Mouse (Mus musculus): ENCODE results near the gene Hist1h2bg. TPM values are rescaled to one million over a fixed set of nuclear protein-coding genes. Genes with fewer than 3 reads are reported as not detected.

Gene Hist1h2bg
- polyA plus RNA-seq, 1 experiment = 18.7 TPM

DNA sequence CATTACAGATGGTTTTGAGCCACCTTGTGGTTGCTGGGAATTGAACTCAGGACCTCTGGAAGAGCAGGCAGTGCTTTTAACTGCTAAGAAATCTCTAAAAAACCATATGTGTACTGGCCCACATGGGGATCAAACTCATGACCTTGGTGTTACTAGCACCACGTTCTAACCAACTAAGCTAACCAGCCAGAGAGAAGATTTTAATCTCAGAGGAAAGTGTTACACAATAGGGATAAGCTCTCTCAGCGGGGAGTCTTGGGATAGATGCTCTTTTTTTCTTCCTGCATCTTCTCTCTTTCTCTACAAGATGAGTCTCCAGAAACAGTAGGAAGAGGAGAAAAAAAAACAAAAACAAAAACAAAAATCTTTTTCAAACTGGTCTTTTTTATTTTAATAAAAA is 39.2 kb downstream of the Hist1h2bg start:
- peaks cover 55% of the 10 kb centered on the region for H3K36me3 ChIP-seq (ENCODE audit: control insufficient read depth)
- H3K4me1 ChIP-seq (ENCODE audit: control insufficient read depth) = peaks cover 36% of the 10 kb centered on the region
- H3K27me3 ChIP-seq (ENCODE audit: control insufficient read depth) = no peaks in the 10 kb centered on the region
- no peak overlapping the region for H3K4me3 ChIP-seq (replicated peaks)
- TF ChIP-seq GATA1 (IDR thresholded peaks at IDR 0.05; ENCODE audit: low read length) = no peak
- no peak for TF ChIP-seq TAL1 (IDR thresholded peaks at IDR 0.05; ENCODE audit: low read length)
- no peaks in the 10 kb centered on the region for H3K9me3 ChIP-seq (ENCODE audit: control insufficient read depth, low read length)

DNA sequence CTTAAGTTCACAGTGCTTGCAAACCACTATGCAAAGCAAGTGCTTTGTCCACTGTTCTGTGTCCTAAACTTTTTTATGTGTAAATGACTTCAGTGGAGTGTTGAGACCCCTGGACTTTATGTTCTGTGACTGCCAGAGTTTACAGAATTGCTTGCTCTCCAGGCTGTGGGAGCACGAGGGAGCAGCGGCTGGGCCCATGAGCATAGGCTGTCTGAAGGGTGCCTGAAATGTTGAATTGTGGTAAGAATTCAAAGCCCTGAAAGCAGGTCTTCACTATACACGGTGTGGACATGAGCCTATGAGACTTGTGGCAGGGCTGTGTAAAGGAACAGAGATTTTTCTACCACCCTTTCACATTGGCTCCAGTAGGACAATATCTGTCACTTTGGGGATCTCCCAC is 40.4 kb downstream of the Hist1h2bg start:
- Histone ChIP-seq H3K4me3 (replicated peaks) (no peak overlapping the region), H3K27me3 (ENCODE audit: control insufficient read depth) (no peaks in the 10 kb centered on the region), H3K4me1 (ENCODE audit: control insufficient read depth) (peaks cover 34% of the 10 kb centered on the region), H3K9me3 (ENCODE audit: control insufficient read depth, low read length) (no peaks in the 10 kb centered on the region), H3K36me3 (ENCODE audit: control insufficient read depth) (peaks cover 53% of the 10 kb centered on the region)
- TF ChIP-seq TAL1 (IDR thresholded peaks at IDR 0.05; ENCODE audit: low read length) = no peak
- no peak for TF ChIP-seq GATA1 (IDR thresholded peaks at IDR 0.05; ENCODE audit: low read length)

DNA sequence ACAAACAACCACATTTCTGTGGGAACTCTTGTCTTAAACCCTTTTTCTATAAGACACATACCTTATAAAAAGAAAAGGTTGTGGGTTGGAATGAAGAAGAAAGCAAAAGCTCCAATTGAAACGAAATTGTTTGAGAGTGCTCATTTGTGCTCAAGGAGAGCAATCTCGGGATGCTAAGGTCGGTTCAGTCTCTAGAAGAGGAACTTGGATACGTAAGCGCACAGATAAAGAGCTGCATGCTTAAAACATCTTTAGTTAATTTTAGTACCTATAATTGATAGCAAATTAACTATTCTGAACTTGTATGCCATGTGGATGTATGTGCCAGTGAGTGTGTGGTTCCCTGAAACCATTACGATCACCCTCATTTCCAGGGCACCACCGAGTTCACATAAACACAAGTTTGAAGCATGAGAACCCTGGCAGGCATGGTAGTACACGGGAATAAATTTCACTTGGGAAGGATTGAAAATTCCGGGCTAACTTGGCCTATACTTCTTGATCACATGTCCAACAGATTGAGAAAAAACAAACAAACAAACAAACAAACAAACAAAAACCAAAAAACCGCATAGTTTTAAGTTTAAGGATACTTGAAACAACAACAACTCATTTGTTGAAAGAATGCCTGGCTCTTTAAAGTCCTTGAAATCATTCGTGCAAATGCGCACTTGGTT is 49.0 kb downstream of the Hist1h2bg start:
- Histone ChIP-seq H3K4me1 (ENCODE audit: control insufficient read depth) (peaks cover 48% of the 10 kb centered on the region), H3K27me3 (ENCODE audit: control insufficient read depth) (peaks cover 9% of the 10 kb centered on the region), H3K36me3 (ENCODE audit: control insufficient read depth) (peaks cover 15% of the 10 kb centered on the region), H3K9me3 (ENCODE audit: control insufficient read depth, low read length) (no peaks in the 10 kb centered on the region), H3K4me3 (replicated peaks) (peak overlapping the region; percentile 65)
- no peak for TF ChIP-seq TAL1 (IDR thresholded peaks at IDR 0.05; ENCODE audit: low read length)
- TF ChIP-seq GATA1 (IDR thresholded peaks at IDR 0.05; ENCODE audit: low read length) = no peak

DNA sequence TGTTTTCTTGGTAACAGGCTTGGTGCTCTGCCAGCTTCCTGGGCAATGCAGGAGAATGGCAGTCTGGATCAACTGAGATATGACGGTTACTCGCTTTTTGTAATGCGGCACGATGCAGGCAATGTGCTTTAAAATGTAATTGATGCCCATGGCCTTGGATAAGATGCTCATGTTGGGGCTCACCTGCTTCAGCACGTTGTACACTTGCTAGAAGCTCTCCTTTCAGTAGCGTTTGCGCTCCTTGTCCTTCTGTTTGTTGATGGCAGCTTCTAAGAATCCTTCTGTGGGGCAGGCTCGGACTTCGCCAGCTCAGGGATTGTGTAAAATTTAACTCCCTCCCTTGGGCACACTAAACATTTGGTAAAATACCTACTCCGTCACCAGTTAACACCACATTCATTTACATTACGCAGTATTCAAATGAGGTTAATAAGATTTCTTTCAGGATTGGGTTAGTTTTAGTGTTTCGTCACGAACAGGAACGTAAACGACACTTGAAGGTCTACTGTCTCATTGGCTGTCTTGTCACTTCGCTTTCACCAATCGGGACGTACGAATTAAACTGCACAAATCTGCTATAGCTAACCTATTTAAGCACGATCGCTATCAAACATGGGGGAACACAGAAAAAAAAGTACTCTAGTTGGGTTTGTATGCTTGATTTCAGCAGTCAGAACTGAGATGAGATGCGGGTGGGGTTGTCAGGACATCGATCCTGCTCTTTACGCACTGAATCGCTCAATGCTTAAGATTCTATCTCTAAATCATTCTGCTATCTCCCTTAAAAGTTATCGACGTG is 49.7 kb downstream of the Hist1h2bg start, which contains the start of gene Hist1h2be:
Gene Hist1h2be (minus strand): TSS at position 392 of the 799 bp plus-strand sequence.
- H3K4me3 ChIP-seq (replicated peaks) = peak within 1 kb of the TSS; percentile 65
- TF ChIP-seq GATA1 (IDR thresholded peaks at IDR 0.05; ENCODE audit: low read length) (peak; percentile 49; the same call in 1 of the 2 replicates), TAL1 (IDR thresholded peaks at IDR 0.05; ENCODE audit: low read length) (no peak)
- peaks cover 17% of the 10 kb centered on the region for H3K27me3 ChIP-seq (ENCODE audit: control insufficient read depth)
- peaks cover 10% of the 10 kb centered on the region for H3K36me3 ChIP-seq (ENCODE audit: control insufficient read depth)
- no peaks in the 10 kb centered on the region for H3K9me3 ChIP-seq (ENCODE audit: control insufficient read depth, low read length)
- peaks cover 46% of the 10 kb centered on the region for H3K4me1 ChIP-seq (ENCODE audit: control insufficient read depth)

Other genes starting within 250 kb of the Hist1h2bg start
- gene Zfp322a, start 202.2 kb upstream of the Hist1h2bg start, polyA plus RNA-seq (2012) = 0.01 TPM in 2 replicates
- gene Abt1, start 147.5 kb upstream of the Hist1h2bg start, polyA plus RNA-seq (2012) = 0.76 and 0.84 TPM in 2 replicates
- 0.15 and 0.16 TPM in 2 replicates for gene Btn1a1, start 105.5 kb upstream of the Hist1h2bg start, polyA plus RNA-seq (2012)
- gene Btn2a2, start 82.5 kb upstream of the Hist1h2bg start, polyA plus RNA-seq (2012) = not detected in 2 replicates
- 10.1 and 19.7 TPM in 2 replicates for gene Hist1h4h, start 40.3 kb upstream of the Hist1h2bg start, polyA plus RNA-seq (2012)
- gene Hist1h2af, start 37.5 kb upstream of the Hist1h2bg start, polyA plus RNA-seq (2012) = 52.5 and 62.7 TPM in 2 replicates
- gene Hist1h3g, start 36.0 kb upstream of the Hist1h2bg start, polyA plus RNA-seq (2012) = 8.8 and 11.7 TPM in 2 replicates
- gene Hist1h2bh, start 28.0 kb upstream of the Hist1h2bg start, polyA plus RNA-seq (2012) = 0.43 and 3.0 TPM in 2 replicates
- 1.3 and 3.3 TPM in 2 replicates for gene Hist1h3f, start 27.3 kb upstream of the Hist1h2bg start, polyA plus RNA-seq (2012)
- gene Hist1h4f, start 19.7 kb upstream of the Hist1h2bg start, polyA plus RNA-seq (2012) = 8.3 and 13.8 TPM in 2 replicates
- 0.51 and 0.95 TPM in 2 replicates for gene Hist1h1d, start 18.1 kb upstream of the Hist1h2bg start, polyA plus RNA-seq (2012)
- gene Hist1h3e, start 9.0 kb upstream of the Hist1h2bg start, polyA plus RNA-seq (2012) = 2.9 and 16.6 TPM in 2 replicates
- 3.6 and 5.2 TPM in 2 replicates for gene Hist1h2ae, start 176 bp upstream of the Hist1h2bg start, polyA plus RNA-seq (2012)
- 6.6 and 15.6 TPM in 2 replicates for gene Hist1h2bf, start 2.8 kb downstream of the Hist1h2bg start, polyA plus RNA-seq (2012)
- gene Hist1h2ad, start 3.0 kb downstream of the Hist1h2bg start, polyA plus RNA-seq (2012) = 5.1 and 8.3 TPM in 2 replicates
- 1.6 and 4.7 TPM in 2 replicates for gene Hist1h3d, start 4.4 kb downstream of the Hist1h2bg start, polyA plus RNA-seq (2012)
- 5.1 and 11.8 TPM in 2 replicates for gene Hist1h4d, start 10.2 kb downstream of the Hist1h2bg start, polyA plus RNA-seq (2012)
- gene Hist1h2be, start 49.7 kb downstream of the Hist1h2bg start, polyA plus RNA-seq (2012) = 0.33 and 0.67 TPM in 2 replicates
- gene Hist1h1e, start 51.2 kb downstream of the Hist1h2bg start, polyA plus RNA-seq (2012) = 2.8 and 8.5 TPM in 2 replicates
- 1.1 and 2.1 TPM in 2 replicates for gene Hist1h2ac, start 112.6 kb downstream of the Hist1h2bg start, polyA plus RNA-seq (2012)
- 17.5 and 20.6 TPM in 2 replicates for gene Hist1h2bc, start 112.8 kb downstream of the Hist1h2bg start, polyA plus RNA-seq (2012)
- gene Hist1h1t, start 124.4 kb downstream of the Hist1h2bg start, polyA plus RNA-seq (2012) = 0.10 TPM in 1 of 2 replicates, not detected in the other
- gene Hist1h4c, start 127.1 kb downstream of the Hist1h2bg start, polyA plus RNA-seq (2012) = 0.93 and 3.0 TPM in 2 replicates
- gene Hfe, start 139.5 kb downstream of the Hist1h2bg start, polyA plus RNA-seq (2012) = 0.15 and 0.53 TPM in 2 replicates
- 54.6 and 94.3 TPM in 2 replicates for gene Hist1h1c, start 167.4 kb downstream of the Hist1h2bg start, polyA plus RNA-seq (2012)
- 3.8 and 7.0 TPM in 2 replicates for gene Hist1h3c, start 174.2 kb downstream of the Hist1h2bg start, polyA plus RNA-seq (2012)
- 5.4 and 12.1 TPM in 2 replicates for gene Hist1h2bb, start 175.3 kb downstream of the Hist1h2bg start, polyA plus RNA-seq (2012)
- gene Hist1h2ab, start 179.7 kb downstream of the Hist1h2bg start, polyA plus RNA-seq (2012) = 9.1 and 22.3 TPM in 2 replicates
- gene Hist1h3b, start 180.9 kb downstream of the Hist1h2bg start, polyA plus RNA-seq (2012) = 6.2 and 23.6 TPM in 2 replicates
- 4.5 and 11.8 TPM in 2 replicates for gene Hist1h4b, start 185.6 kb downstream of the Hist1h2bg start, polyA plus RNA-seq (2012)
- 10.2 and 21.5 TPM in 2 replicates for gene Hist1h4a, start 189.8 kb downstream of the Hist1h2bg start, polyA plus RNA-seq (2012)
- gene Hist1h3a, start 191.0 kb downstream of the Hist1h2bg start, polyA plus RNA-seq (2012) = 1.5 and 4.0 TPM in 2 replicates
- gene Hist1h1a, start 192.3 kb downstream of the Hist1h2bg start, polyA plus RNA-seq (2012) = 1.4 TPM in 2 replicates
- gene Trim38, start 198.5 kb downstream of the Hist1h2bg start, polyA plus RNA-seq (2012) = not detected in 2 replicates
- not detected in 2 replicates for gene Slc17a2, start 235.6 kb downstream of the Hist1h2bg start, polyA plus RNA-seq (2012)

All from erythroblast, embryonic 14.5 days (primary cell).